Mouse (Mus musculus) midbrain, embryonic 13.5 days (tissue): ENCODE measurements around the gene Ubap2. TPM values are rescaled to one million over a fixed set of nuclear protein-coding genes. Genes with fewer than 3 reads are reported as not detected.
A peak's percentile ranks its signal among the peaks of the same experiment; 100 is the strongest.

Experiments
- ATAC-seq: fragments of 200-750 bp; cut with Nextera tagmentation; 2 replicates; pipeline ENCODE4 v1.8.0; 2017; ENCODE audit warnings: mild to moderate bottlenecking, moderate TSS enrichment, moderate library complexity
- H3K27ac ChIP-seq: fragments of 300-500 bp; sonication (generic); 2 replicates; pipeline ENCODE4 v1.5.1; 2015; ENCODE audit warnings: inconsistent platforms, mild to moderate bottlenecking, moderate library complexity
- H3K27me3 ChIP-seq: fragments of 300-500 bp; sonication (generic); 2 replicates; pipeline ENCODE4 v1.6.1; 2015; ENCODE audit warnings: mild to moderate bottlenecking, inconsistent platforms
- H3K36me3 ChIP-seq: fragments of 300-500 bp; sonication (generic); 2 replicates; pipeline ENCODE4 v1.6.1; 2015; ENCODE audit warnings: mild to moderate bottlenecking, inconsistent platforms
- H3K4me1 ChIP-seq: fragments of 300-500 bp; sonication (generic); replicated peaks from 2 replicates; pipeline ENCODE4 v1.6.1; 2015; ENCODE audit warnings: inconsistent platforms
- H3K4me2 ChIP-seq: fragments of 300-500 bp; sonication (generic); replicated peaks from 2 replicates; pipeline ENCODE4 v1.6.1; 2015; ENCODE audit warnings: moderate library complexity, mild to moderate bottlenecking, inconsistent platforms
- H3K4me3 ChIP-seq: fragments of 300-500 bp; sonication (generic); replicated peaks from 2 replicates; pipeline ENCODE4 v1.5.1; 2015; ENCODE audit warnings: mild to moderate bottlenecking, inconsistent platforms
- H3K9ac ChIP-seq: fragments of 300-500 bp; sonication (generic); replicated peaks from 2 replicates; pipeline ENCODE4 v1.6.1; 2015; ENCODE audit warnings: mild to moderate bottlenecking, inconsistent platforms
- H3K9me3 ChIP-seq: fragments of 300-500 bp; sonication (generic); 2 replicates; pipeline ENCODE4 v1.6.1; 2016; ENCODE audit warnings: mild to moderate bottlenecking, inconsistent platforms
- WGBS: fragments of 180-500 bp; shearing (Covaris S2); methylation state at CpG from one replicate; pipeline ENCODE4 v1.1.7; 2015; 5-methylcytosine and 5-hydroxymethylcytosine counted together
- polyA plus RNA-seq: library from polyadenylated mRNA; unstranded; fragments of >200 nt; fragmentation: Nextera tagmentation; extraction: Ambion mirVana; gene quantifications from 2 replicates; pipeline ENCODE4 v1.2.1, GENCODE M21; 2015

Gene Ubap2
- polyA plus RNA-seq, result 57.0 and 59.7 TPM in 2 replicates

GRCm38 (mm10) chr4:41274980-41275850, at the start of gene Ubap2:
Gene Ubap2, minus strand, starts transcription at chr4:41275144.
- no peaks in the 10 kb centered on the region for H3K27me3 ChIP-seq
- H3K4me3 ChIP-seq, result peak within 1 kb of the TSS; percentile 86
- H3K4me2 ChIP-seq, result peak within 1 kb of the TSS; percentile 92
- peaks cover 31% of the 10 kb centered on the region for H3K4me1 ChIP-seq
- H3K9me3 ChIP-seq, result no peaks in the 10 kb centered on the region
- peak within 1 kb of the TSS; percentile 92 for H3K9ac ChIP-seq
- H3K36me3 ChIP-seq, result peaks cover 11% of the 10 kb centered on the region
- peak within 1 kb of the TSS; percentile 90 for H3K27ac ChIP-seq
- ATAC-seq, result peak; percentile 97
- WGBS, result under 1% methylated on average over 60 of the region's 60 CpGs

GRCm38 (mm10) chr4:41320971-41321370, 46.0 kb upstream of the Ubap2 start:
- Histone ChIP-seq H3K9ac (no peak overlapping the region), H3K4me1 (no peaks in the 10 kb centered on the region), H3K9me3 (no peaks in the 10 kb centered on the region), H3K27ac (no peak overlapping the region), H3K27me3 (no peaks in the 10 kb centered on the region), H3K36me3 (no peaks in the 10 kb centered on the region), H3K4me3 (no peak overlapping the region), H3K4me2 (no peak overlapping the region)
- WGBS, result 81% methylated on average over 4 of the region's 4 CpGs
- no peak for ATAC-seq

- 83% methylated on average over 5 of the region's 5 CpGs for WGBS
- Histone ChIP-seq H3K27ac (no peak overlapping the region), H3K9me3 (no peaks in the 10 kb centered on the region), H3K27me3 (no peaks in the 10 kb centered on the region), H3K4me3 (no peak overlapping the region), H3K36me3 (no peaks in the 10 kb centered on the region), H3K4me1 (peaks cover 14% of the 10 kb centered on the region), H3K4me2 (no peak overlapping the region), H3K9ac (no peak overlapping the region)
- ATAC-seq, result no peak
Measured at GRCm38 (mm10) chr4:41318267-41318666, 43.3 kb upstream of the Ubap2 start.

- Histone ChIP-seq H3K4me2 (peak overlapping the region; percentile 85), H3K27ac (peak overlapping the region; percentile 93), H3K4me1 (peaks cover 29% of the 10 kb centered on the region), H3K9me3 (no peaks in the 10 kb centered on the region), H3K36me3 (peaks cover 19% of the 10 kb centered on the region), H3K9ac (peak overlapping the region; percentile 98), H3K27me3 (no peaks in the 10 kb centered on the region), H3K4me3 (peak overlapping the region; percentile 100)
- peak; percentile 17 for ATAC-seq
- 62% methylated on average over 8 of the region's 8 CpGs for WGBS
Measured at GRCm38 (mm10) chr4:41315173-41315572, 40.2 kb upstream of the Ubap2 start.

GRCm38 (mm10) chr4:41314141-41315129, 39.5 kb upstream of the Ubap2 start, which contains the start of gene Dcaf12:
Gene Dcaf12, minus strand, starts transcription at chr4:41314889.
- Histone ChIP-seq H3K27ac (peak within 1 kb of the TSS; percentile 93), H3K36me3 (peaks cover 27% of the 10 kb centered on the region), H3K4me1 (peaks cover 29% of the 10 kb centered on the region), H3K4me2 (peak within 1 kb of the TSS; percentile 85), H3K4me3 (peak within 1 kb of the TSS; percentile 100), H3K9me3 (no peaks in the 10 kb centered on the region), H3K9ac (peak within 1 kb of the TSS; percentile 98), H3K27me3 (no peaks in the 10 kb centered on the region)
- peak; percentile 98 for ATAC-seq
- WGBS, result under 1% methylated on average over 70 of the region's 70 CpGs

- no peaks in the 10 kb centered on the region for H3K27me3 ChIP-seq
- peak overlapping the region; percentile 98 for H3K9ac ChIP-seq
- peaks cover 34% of the 10 kb centered on the region for H3K36me3 ChIP-seq
- WGBS, result 20% methylated on average over 14 of the region's 14 CpGs
- ATAC-seq, result no peak; the same call in 1 of the 2 replicates
- H3K4me2 ChIP-seq, result peak overlapping the region; percentile 85
- peak overlapping the region; percentile 100 for H3K4me3 ChIP-seq
- peaks cover 29% of the 10 kb centered on the region for H3K4me1 ChIP-seq
- no peaks in the 10 kb centered on the region for H3K9me3 ChIP-seq
- peak overlapping the region; percentile 93 for H3K27ac ChIP-seq
Measured at GRCm38 (mm10) chr4:41313722-41314121, 38.8 kb upstream of the Ubap2 start.

GRCm38 (mm10) chr4:41310567-41311563, 35.9 kb upstream of the Ubap2 start:
- H3K4me1 ChIP-seq, result peaks cover 32% of the 10 kb centered on the region
- H3K27me3 ChIP-seq, result no peaks in the 10 kb centered on the region
- H3K4me2 ChIP-seq, result no peak overlapping the region
- no peak for ATAC-seq
- WGBS, result 96% methylated on average over 9 of the region's 9 CpGs
- no peaks in the 10 kb centered on the region for H3K9me3 ChIP-seq
- no peak overlapping the region for H3K4me3 ChIP-seq
- peaks cover 55% of the 10 kb centered on the region for H3K36me3 ChIP-seq
- H3K27ac ChIP-seq, result no peak overlapping the region
- no peak overlapping the region for H3K9ac ChIP-seq

GRCm38 (mm10) chr4:41307406-41307805, 32.5 kb upstream of the Ubap2 start:
- no peak overlapping the region for H3K4me3 ChIP-seq
- H3K4me2 ChIP-seq, result no peak overlapping the region
- no peaks in the 10 kb centered on the region for H3K27me3 ChIP-seq
- 90% methylated on average over 6 of the region's 6 CpGs for WGBS
- H3K27ac ChIP-seq, result no peak overlapping the region
- no peak overlapping the region for H3K9ac ChIP-seq
- no peaks in the 10 kb centered on the region for H3K9me3 ChIP-seq
- peaks cover 9% of the 10 kb centered on the region for H3K4me1 ChIP-seq
- peaks cover 62% of the 10 kb centered on the region for H3K36me3 ChIP-seq
- ATAC-seq, result no peak

GRCm38 (mm10) chr4:41304302-41304701, 29.4 kb upstream of the Ubap2 start:
- no peak for ATAC-seq
- WGBS, result 80% methylated on average over 3 of the region's 3 CpGs
- H3K36me3 ChIP-seq, result peaks cover 68% of the 10 kb centered on the region
- no peak overlapping the region for H3K4me3 ChIP-seq
- no peaks in the 10 kb centered on the region for H3K9me3 ChIP-seq
- H3K4me2 ChIP-seq, result no peak overlapping the region
- no peak overlapping the region for H3K27ac ChIP-seq
- no peak overlapping the region for H3K9ac ChIP-seq
- 0 out of 2 replicates have a peak, but pooled peaks cover 3% of the 10 kb centered on the region for H3K4me1 ChIP-seq
- no peaks in the 10 kb centered on the region for H3K27me3 ChIP-seq

- WGBS, result 94% methylated on average over 7 of the region's 7 CpGs
- peaks cover 68% of the 10 kb centered on the region for H3K36me3 ChIP-seq
- no peaks in the 10 kb centered on the region for H3K9me3 ChIP-seq
- no peaks in the 10 kb centered on the region for H3K27me3 ChIP-seq
- H3K4me2 ChIP-seq, result no peak overlapping the region
- H3K27ac ChIP-seq, result no peak overlapping the region
- H3K9ac ChIP-seq, result no peak overlapping the region
- H3K4me1 ChIP-seq, result 0 out of 2 replicates have a peak, but pooled peaks cover 3% of the 10 kb centered on the region
- ATAC-seq, result no peak
- no peak overlapping the region for H3K4me3 ChIP-seq
Measured at GRCm38 (mm10) chr4:41303671-41304070, 28.7 kb upstream of the Ubap2 start.

- Histone ChIP-seq H3K4me1 (no peaks in the 10 kb centered on the region), H3K27me3 (no peaks in the 10 kb centered on the region), H3K4me3 (no peak overlapping the region), H3K27ac (no peak overlapping the region), H3K9me3 (no peaks in the 10 kb centered on the region), H3K4me2 (no peak overlapping the region), H3K36me3 (peaks cover 92% of the 10 kb centered on the region), H3K9ac (no peak overlapping the region)
- 92% methylated on average over 5 of the region's 5 CpGs for WGBS
- no peak for ATAC-seq
Measured at GRCm38 (mm10) chr4:41298976-41299375, 24.0 kb upstream of the Ubap2 start.
